Mouse (Mus musculus) midbrain, embryonic 13.5 days (tissue): ENCODE results near the gene Napsa. TPM values are rescaled to one million over a fixed set of nuclear protein-coding genes. Genes with fewer than 3 reads are reported as not detected.

Experiments used
- ATAC-seq: fragments of 200-750 bp; cut with Nextera tagmentation; 2 replicates; pipeline ENCODE4 v1.8.0; 2017; ENCODE audit warnings: mild to moderate bottlenecking, moderate TSS enrichment, moderate library complexity
- H3K27ac ChIP-seq: fragments of 300-500 bp; sonication (generic); 2 replicates; pipeline ENCODE4 v1.5.1; 2015; ENCODE audit warnings: inconsistent platforms, mild to moderate bottlenecking, moderate library complexity
- H3K27me3 ChIP-seq: fragments of 300-500 bp; sonication (generic); 2 replicates; pipeline ENCODE4 v1.6.1; 2015; ENCODE audit warnings: mild to moderate bottlenecking, inconsistent platforms
- H3K36me3 ChIP-seq: fragments of 300-500 bp; sonication (generic); 2 replicates; pipeline ENCODE4 v1.6.1; 2015; ENCODE audit warnings: mild to moderate bottlenecking, inconsistent platforms
- H3K4me1 ChIP-seq: fragments of 300-500 bp; sonication (generic); replicated peaks from 2 replicates; pipeline ENCODE4 v1.6.1; 2015; ENCODE audit warnings: inconsistent platforms
- H3K4me2 ChIP-seq: fragments of 300-500 bp; sonication (generic); replicated peaks from 2 replicates; pipeline ENCODE4 v1.6.1; 2015; ENCODE audit warnings: moderate library complexity, mild to moderate bottlenecking, inconsistent platforms
- H3K4me3 ChIP-seq: fragments of 300-500 bp; sonication (generic); replicated peaks from 2 replicates; pipeline ENCODE4 v1.5.1; 2015; ENCODE audit warnings: mild to moderate bottlenecking, inconsistent platforms
- H3K9ac ChIP-seq: fragments of 300-500 bp; sonication (generic); replicated peaks from 2 replicates; pipeline ENCODE4 v1.6.1; 2015; ENCODE audit warnings: mild to moderate bottlenecking, inconsistent platforms
- H3K9me3 ChIP-seq: fragments of 300-500 bp; sonication (generic); 2 replicates; pipeline ENCODE4 v1.6.1; 2016; ENCODE audit warnings: mild to moderate bottlenecking, inconsistent platforms
- WGBS: fragments of 180-500 bp; shearing (Covaris S2); methylation state at CpG from one replicate; pipeline ENCODE4 v1.1.7; 2015; 5-methylcytosine and 5-hydroxymethylcytosine counted together
- polyA plus RNA-seq: library from polyadenylated mRNA; unstranded; fragments of >200 nt; fragmentation: Nextera tagmentation; extraction: Ambion mirVana; gene quantifications from 2 replicates; pipeline ENCODE4 v1.2.1, GENCODE M21; 2015

Napsa gene
- polyA plus RNA-seq, 1 experiment from 2014 or later, result 1.3 TPM

- H3K36me3 ChIP-seq, result no peaks in the 10 kb centered on the region
- no peak overlapping the region for H3K27ac ChIP-seq
- peaks cover 9% of the 10 kb centered on the region for H3K4me1 ChIP-seq
- H3K9ac ChIP-seq, result no peak overlapping the region
- 68% methylated on average over 2 of the region's 2 CpGs for WGBS
- H3K27me3 ChIP-seq, result 0 out of 2 replicates have a peak, but pooled peaks cover 8% of the 10 kb centered on the region
- no peak overlapping the region for H3K4me3 ChIP-seq
- no peak overlapping the region for H3K4me2 ChIP-seq
- no peaks in the 10 kb centered on the region for H3K9me3 ChIP-seq
- ATAC-seq, result no peak
Measured at GRCm38 (mm10) chr7:44557629-44558028, 14.6 kb upstream of the Napsa start.

GRCm38 (mm10) chr7:44560435-44561400, 11.5 kb upstream of the Napsa start:
- no peak overlapping the region for H3K4me3 ChIP-seq
- no peak overlapping the region for H3K9ac ChIP-seq
- H3K4me2 ChIP-seq, result no peak overlapping the region
- 54% methylated on average over 18 of the region's 18 CpGs for WGBS
- no peaks in the 10 kb centered on the region for H3K4me1 ChIP-seq
- peak; percentile 78 for ATAC-seq
- H3K36me3 ChIP-seq, result no peaks in the 10 kb centered on the region
- no peaks in the 10 kb centered on the region for H3K9me3 ChIP-seq
- H3K27ac ChIP-seq, result no peak overlapping the region
- 0 out of 2 replicates have a peak, but pooled peaks cover 8% of the 10 kb centered on the region for H3K27me3 ChIP-seq

- Histone ChIP-seq H3K4me2 (no peak overlapping the region), H3K4me3 (no peak overlapping the region), H3K27ac (no peak overlapping the region), H3K27me3 (no peaks in the 10 kb centered on the region), H3K36me3 (no peaks in the 10 kb centered on the region), H3K9me3 (no peaks in the 10 kb centered on the region), H3K9ac (no peak overlapping the region), H3K4me1 (no peaks in the 10 kb centered on the region)
- WGBS, result 54% methylated on average over 8 of the region's 8 CpGs
- ATAC-seq, result no peak
Measured at GRCm38 (mm10) chr7:44563284-44563683, 8.9 kb upstream of the Napsa start.

- Histone ChIP-seq H3K4me2 (no peak overlapping the region), H3K27ac (no peak overlapping the region), H3K27me3 (no peaks in the 10 kb centered on the region; the same call in 1 of the 2 replicates), H3K9me3 (no peaks in the 10 kb centered on the region), H3K4me1 (no peaks in the 10 kb centered on the region), H3K9ac (no peak overlapping the region), H3K36me3 (no peaks in the 10 kb centered on the region), H3K4me3 (no peak overlapping the region)
- WGBS, result 84% methylated on average over 10 of the region's 10 CpGs
- no peak for ATAC-seq
Measured at GRCm38 (mm10) chr7:44564486-44564885, 7.7 kb upstream of the Napsa start.

GRCm38 (mm10) chr7:44565414-44565813, 6.8 kb upstream of the Napsa start:
- no peaks in the 10 kb centered on the region for H3K4me1 ChIP-seq
- no peaks in the 10 kb centered on the region; the same call in 1 of the 2 replicates for H3K27me3 ChIP-seq
- H3K9me3 ChIP-seq, result no peaks in the 10 kb centered on the region
- WGBS, result 76% methylated on average over 6 of the region's 6 CpGs
- no peak for ATAC-seq
- H3K36me3 ChIP-seq, result no peaks in the 10 kb centered on the region
- no peak overlapping the region for H3K4me2 ChIP-seq
- no peak overlapping the region for H3K9ac ChIP-seq
- no peak overlapping the region for H3K27ac ChIP-seq
- H3K4me3 ChIP-seq, result no peak overlapping the region

- no peak overlapping the region for H3K9ac ChIP-seq
- H3K36me3 ChIP-seq, result no peaks in the 10 kb centered on the region
- H3K4me2 ChIP-seq, result no peak overlapping the region
- 79% methylated on average over 9 of the region's 9 CpGs for WGBS
- no peak for ATAC-seq
- H3K4me3 ChIP-seq, result no peak overlapping the region
- no peak overlapping the region for H3K27ac ChIP-seq
- H3K27me3 ChIP-seq, result no peaks in the 10 kb centered on the region; the same call in 1 of the 2 replicates
- no peaks in the 10 kb centered on the region for H3K9me3 ChIP-seq
- no peaks in the 10 kb centered on the region for H3K4me1 ChIP-seq
Measured at GRCm38 (mm10) chr7:44568803-44569202, 3.4 kb upstream of the Napsa start.

- Histone ChIP-seq H3K4me1 (no peaks in the 10 kb centered on the region), H3K4me3 (no peak overlapping the region), H3K27me3 (no peaks in the 10 kb centered on the region; the same call in 1 of the 2 replicates), H3K4me2 (no peak overlapping the region), H3K9ac (no peak overlapping the region), H3K27ac (no peak overlapping the region), H3K9me3 (no peaks in the 10 kb centered on the region), H3K36me3 (no peaks in the 10 kb centered on the region)
- 85% methylated on average over 6 of the region's 6 CpGs for WGBS
- no peak for ATAC-seq
Measured at GRCm38 (mm10) chr7:44570989-44571388, 1.2 kb upstream of the Napsa start.

- no peak for ATAC-seq
- H3K27ac ChIP-seq, result no peak overlapping the region
- 28% methylated on average over 4 of the region's 4 CpGs for WGBS
Measured at GRCm38 (mm10) chr7:44571811-44572210, 369 bp upstream of the Napsa start.

GRCm38 (mm10) chr7:44572956-44573484, 840 bp downstream of the Napsa start:
- H3K4me3 ChIP-seq, result no peak overlapping the region
- WGBS, result 72% methylated on average over 5 of the region's 5 CpGs
- no peak overlapping the region for H3K9ac ChIP-seq
- H3K4me2 ChIP-seq, result no peak overlapping the region
- H3K27me3 ChIP-seq, result peaks cover 3% of the 10 kb centered on the region
- H3K36me3 ChIP-seq, result no peaks in the 10 kb centered on the region
- ATAC-seq, result no peak
- no peak overlapping the region for H3K27ac ChIP-seq
- H3K4me1 ChIP-seq, result no peaks in the 10 kb centered on the region
- no peaks in the 10 kb centered on the region for H3K9me3 ChIP-seq

More at GRCm38 (mm10) chr7:44571811-44572210, 369 bp upstream of the Napsa start:
- Histone ChIP-seq H3K9me3 (no peaks in the 10 kb centered on the region), H3K36me3 (no peaks in the 10 kb centered on the region), H3K9ac (no peak overlapping the region), H3K4me2 (no peak overlapping the region), H3K27me3 (peaks cover 3% of the 10 kb centered on the region), H3K4me1 (no peaks in the 10 kb centered on the region), H3K4me3 (no peak overlapping the region)

- H3K27ac ChIP-seq, result no peak overlapping the region
- WGBS, result 57% methylated on average over 5 of the region's 5 CpGs
- ATAC-seq, result no peak
- H3K36me3 ChIP-seq, result no peaks in the 10 kb centered on the region
- H3K4me1 ChIP-seq, result no peaks in the 10 kb centered on the region
- H3K4me3 ChIP-seq, result no peak overlapping the region
- H3K4me2 ChIP-seq, result no peak overlapping the region
- H3K27me3 ChIP-seq, result peaks cover 3% of the 10 kb centered on the region; the same call in 1 of the 2 replicates
- no peaks in the 10 kb centered on the region for H3K9me3 ChIP-seq
- no peak overlapping the region for H3K9ac ChIP-seq
Measured at GRCm38 (mm10) chr7:44576333-44576844, 4.2 kb downstream of the Napsa start.

- ATAC-seq, result no peak
- H3K4me1 ChIP-seq, result no peaks in the 10 kb centered on the region; the same call in 1 of the 2 replicates
- H3K4me2 ChIP-seq, result no peak overlapping the region
- no peaks in the 10 kb centered on the region for H3K9me3 ChIP-seq
- H3K9ac ChIP-seq, result no peak overlapping the region
- H3K27ac ChIP-seq, result no peak overlapping the region
- no peaks in the 10 kb centered on the region for H3K36me3 ChIP-seq
- H3K4me3 ChIP-seq, result no peak overlapping the region
- 80% methylated on average over 6 of the region's 6 CpGs for WGBS
- H3K27me3 ChIP-seq, result peaks cover 18% of the 10 kb centered on the region
Measured at GRCm38 (mm10) chr7:44581637-44582036, 9.5 kb downstream of the Napsa start.

GRCm38 (mm10) chr7:44582709-44583108, 10.5 kb downstream of the Napsa start:
- Histone ChIP-seq H3K4me2 (no peak overlapping the region), H3K4me1 (peaks cover 8% of the 10 kb centered on the region), H3K9me3 (no peaks in the 10 kb centered on the region), H3K27me3 (peaks cover 24% of the 10 kb centered on the region), H3K36me3 (no peaks in the 10 kb centered on the region), H3K9ac (no peak overlapping the region), H3K4me3 (no peak overlapping the region), H3K27ac (no peak overlapping the region)
- ATAC-seq, result no peak
- 86% methylated on average over 5 of the region's 5 CpGs for WGBS
